Mouse (Mus musculus): Measurements from ENCODE around the gene Eef1a1.

DNA sequence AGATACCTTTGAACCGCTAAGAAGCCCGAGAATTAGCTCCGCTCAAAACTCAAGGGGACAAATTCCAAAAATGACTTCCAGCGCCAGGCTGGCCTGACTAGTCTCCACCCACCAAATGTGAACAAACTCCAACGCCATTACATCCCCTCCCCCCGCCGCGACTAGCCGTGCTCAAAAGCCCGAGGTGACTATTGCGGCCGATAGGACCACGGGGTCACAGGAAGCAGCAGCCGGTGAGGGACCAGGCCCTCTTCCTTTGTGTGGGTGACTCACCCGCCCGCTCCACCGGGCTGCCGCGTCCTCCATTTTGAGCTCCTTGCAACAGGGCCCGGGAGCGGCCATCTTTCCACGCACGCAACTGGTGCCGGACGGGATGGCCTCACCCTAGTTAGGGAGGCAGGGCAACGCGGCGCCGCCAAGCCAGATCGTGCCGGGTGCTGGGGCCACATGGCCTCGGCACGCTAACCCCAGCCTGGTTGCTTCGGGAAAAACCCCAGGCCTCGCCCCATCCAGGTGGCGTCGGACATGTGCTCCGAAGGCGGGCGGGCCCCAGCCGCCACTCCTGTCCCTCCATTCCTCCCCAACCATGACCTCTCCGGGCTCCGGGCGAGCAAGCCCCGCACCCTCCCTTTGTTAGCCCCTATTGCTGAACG is 8.1 kb downstream of the Eef1a1 start:
- TF ChIP-seq CTCF (IDR thresholded peaks at IDR 0.05; ENCODE audit: insufficient read depth, low read length), result no peak
- TF ChIP-seq POLR2A (IDR thresholded peaks at IDR 0.05; ENCODE audit: borderline replicate concordance, extremely low read depth, low read depth, low read length), result 0 out of 2 replicates have a peak, but pooled peaks have one; percentile 22

All from lung, adult 2 months (tissue).